ENCODE assay signal across 9 mouse cellular contexts in genomic region chr1:152592609-152593008, GRCm38 (mm10).
A peak's percentile ranks its signal among the peaks of the same experiment; 100 is the strongest.
DNase-seq lines count a peak whose midpoint lies in the region; ATAC-seq and TF ChIP-seq lines count a peak whose summit lies in the region.
"Had no signal": no experiment of that assay in that cellular context is flagged by ENCODE, and none has a peak within 500 bp of the region (broad histone marks: within the 10 kb centered on the region; RNA-seq: fewer than 3 reads in every experiment).

No protein-coding gene starts in this region.

- no peaks in the 10 kb centered on the region for H3K27me3 ChIP-seq in kidney, embryonic 14.5 days (ENCODE audit: control insufficient read depth, insufficient read depth, low read length)
- H3K27me3 ChIP-seq in lung, embryonic 14.5 days (ENCODE audit: insufficient read depth, low read length), result no peaks in the 10 kb centered on the region
- H3K27me3 ChIP-seq in testis, adult 2 months (ENCODE audit: control insufficient read depth, insufficient read depth, low read length), result no peaks in the 10 kb centered on the region
- no peaks in the 10 kb centered on the region for H3K27me3 ChIP-seq in forebrain, embryonic 11.5 days (ENCODE audit: control insufficient read depth, insufficient read depth, low read length)
- H3K27me3 ChIP-seq: limb, embryonic 15.5 days had no signal

- H3K9me3 ChIP-seq in kidney, embryonic 14.5 days (ENCODE audit: control insufficient read depth, low read length), result no peaks in the 10 kb centered on the region
- H3K9me3 ChIP-seq in lung, embryonic 14.5 days (ENCODE audit: low read depth, low read length), result no peaks in the 10 kb centered on the region
- H3K9me3 ChIP-seq in forebrain, embryonic 11.5 days (ENCODE audit: control insufficient read depth, low read length), result no peaks in the 10 kb centered on the region
- H3K9me3 ChIP-seq: limb, embryonic 15.5 days had no signal

- peaks cover 22% of the 10 kb centered on the region for H3K4me1 ChIP-seq in kidney, embryonic 14.5 days (ENCODE audit: control insufficient read depth, insufficient read depth, low read length)
- peaks cover 17% of the 10 kb centered on the region for H3K4me1 ChIP-seq in lung, embryonic 14.5 days (ENCODE audit: insufficient read depth)
- H3K4me1 ChIP-seq in testis, adult 2 months (ENCODE audit: control insufficient read depth, insufficient read depth, low read length), result peaks cover 3% of the 10 kb centered on the region
- no peaks in the 10 kb centered on the region for H3K4me1 ChIP-seq in forebrain, embryonic 11.5 days (replicated peaks; ENCODE audit: control insufficient read depth, insufficient read depth, low read length)

- no peak overlapping the region for H3K4me2 ChIP-seq in kidney, embryonic 14.5 days (replicated peaks; ENCODE audit: low read depth, low read length)
- H3K4me2 ChIP-seq in lung, embryonic 14.5 days, result no peak overlapping the region
- H3K4me2 ChIP-seq in forebrain, embryonic 11.5 days (ENCODE audit: low read depth, low read length, severe bottlenecking), result no peak overlapping the region
- H3K4me2 ChIP-seq: limb, embryonic 15.5 days had no signal

- H3K36me3 ChIP-seq in kidney, embryonic 14.5 days (ENCODE audit: control insufficient read depth, insufficient read depth, low read length), result no peaks in the 10 kb centered on the region; the same call in 1 of the 2 replicates
- H3K36me3 ChIP-seq in lung, embryonic 14.5 days (ENCODE audit: insufficient read depth), result no peaks in the 10 kb centered on the region
- H3K36me3 ChIP-seq in testis, adult 2 months (ENCODE audit: control insufficient read depth, insufficient read depth, low read length), result no peaks in the 10 kb centered on the region
- no peaks in the 10 kb centered on the region for H3K36me3 ChIP-seq in forebrain, embryonic 11.5 days (ENCODE audit: control insufficient read depth, insufficient read depth, low read length)
- H3K36me3 ChIP-seq: limb, embryonic 15.5 days had no signal

- WGBS in kidney, embryonic 14.5 days, result 91% methylated on average over 6 of the region's 6 CpGs
- WGBS in lung, embryonic 14.5 days, result 77% methylated on average over 6 of the region's 6 CpGs
- WGBS in forebrain, embryonic 11.5 days, result 91% methylated on average over 6 of the region's 6 CpGs

- no peak for TF ChIP-seq POLR2A in testis, adult 2 months (IDR thresholded peaks at IDR 0.05; ENCODE audit: control insufficient read depth, low read depth, low read length)

- no peak for ATAC-seq in kidney, embryonic 14.5 days (ENCODE audit: low FRiP score, low TSS enrichment)
- ATAC-seq in granulocyte monocyte progenitor cell, adult 5-6 weeks (replicated peaks; ENCODE audit: poor library complexity, severe bottlenecking), result peak; percentile 49
- ATAC-seq in lung, embryonic 14.5 days (ENCODE audit: insufficient read depth), result 0 out of 2 replicates have a peak, but pooled peaks have one; percentile 62
- no peak for ATAC-seq in forebrain, embryonic 11.5 days (replicated peaks; ENCODE audit: low FRiP score)

- H3K4me3 ChIP-seq in kidney, embryonic 14.5 days (ENCODE audit: low read length), result no peak overlapping the region
- no peak overlapping the region for H3K4me3 ChIP-seq in lung, embryonic 14.5 days (ENCODE audit: low read depth, low read length)
- peak overlapping the region; percentile 70 for H3K4me3 ChIP-seq in testis, adult 2 months (ENCODE audit: control insufficient read depth, low read depth, low read length)
- H3K4me3 ChIP-seq in forebrain, embryonic 11.5 days (ENCODE audit: low read depth, low read length), result no peak overlapping the region
- H3K4me3 ChIP-seq: limb, embryonic 15.5 days had no signal

- H3K27ac ChIP-seq in kidney, embryonic 14.5 days (ENCODE audit: low read depth, low read length), result no peak overlapping the region
- no peak overlapping the region for H3K27ac ChIP-seq in lung, embryonic 14.5 days (ENCODE audit: low read depth)
- peak overlapping the region; percentile 78 for H3K27ac ChIP-seq in testis, adult 2 months (ENCODE audit: control insufficient read depth, insufficient read depth, low read depth, low read length)
- H3K27ac ChIP-seq in forebrain, embryonic 11.5 days (ENCODE audit: low read depth, low read length), result no peak overlapping the region
- H3K27ac ChIP-seq: limb, embryonic 15.5 days had no signal

- no peak overlapping the region for H3K9ac ChIP-seq in kidney, embryonic 14.5 days (ENCODE audit: low read depth, low read length)
- no peak overlapping the region for H3K9ac ChIP-seq in lung, embryonic 14.5 days
- no peak overlapping the region for H3K9ac ChIP-seq in forebrain, embryonic 11.5 days (ENCODE audit: low read length)
- H3K9ac ChIP-seq: limb, embryonic 15.5 days had no signal

- DNase-seq in kidney, postnatal 14 days, result peak; percentile 60
- no peak for DNase-seq in lung, embryonic 14.5 days
- no peak for DNase-seq in frontal cortex, adult 2 months (ENCODE audit: extremely low spot score in 1 of 2, low spot score in 1 of 2)
- DNase-seq in urinary bladder, postnatal 14 days (ENCODE audit: low spot score), result no peak
- no peak for DNase-seq in forebrain, embryonic 11.5 days (ENCODE audit: low spot score)

- TF ChIP-seq CTCF in lung, embryonic 14.5 days (IDR thresholded peaks at IDR 0.05; ENCODE audit: low read depth), result no peak
- no peak for TF ChIP-seq CTCF in testis, adult 2 months (IDR thresholded peaks at IDR 0.05; ENCODE audit: control insufficient read depth, insufficient read depth, insufficient replicate concordance, low read depth, low read length)

Comparison
In these comparisons a context has a peak if more than half of its experiments do, and no peak if none do; other contexts are left out.
1. ATAC-seq: peak in granulocyte monocyte progenitor cell, adult 5-6 weeks (single experiment) and lung, embryonic 14.5 days (single experiment); none in kidney, embryonic 14.5 days (single experiment) and forebrain, embryonic 11.5 days (single experiment).